ENCODE assay signal across 9 mouse cellular contexts in genomic region chr9:54500832-54501452, GRCm38 (mm10). TPM values are rescaled to one million over a fixed set of nuclear protein-coding genes. Genes with fewer than 3 reads are reported as not detected.
DNase-seq lines count a peak whose midpoint lies in the region; ATAC-seq and TF ChIP-seq lines count a peak whose summit lies in the region.
"Had no signal": no experiment of that assay in that cellular context is flagged by ENCODE, and none has a peak within 500 bp of the region (broad histone marks: within the 10 kb centered on the region; RNA-seq: fewer than 3 reads in every experiment).

No protein-coding gene starts in this region.

- H3K4me1 ChIP-seq in bone marrow, adult 2 months (ENCODE audit: control insufficient read depth, insufficient read depth, low read length) = no peaks in the 10 kb centered on the region
- peaks cover 10% of the 10 kb centered on the region for H3K4me1 ChIP-seq in hindbrain, embryonic 12.5 days
- H3K4me1 ChIP-seq in midbrain, embryonic 10.5 days = peaks cover 31% of the 10 kb centered on the region

- no peak for TF ChIP-seq CTCF in bone marrow, adult 2 months (IDR thresholded peaks at IDR 0.05; ENCODE audit: control insufficient read depth, insufficient read depth, low read length)

- peaks cover 9% of the 10 kb centered on the region for H3K27me3 ChIP-seq in hindbrain, embryonic 12.5 days
- peaks cover 20% of the 10 kb centered on the region for H3K27me3 ChIP-seq in midbrain, embryonic 10.5 days (ENCODE audit: low read depth, poor library complexity, severe bottlenecking)

- no peaks in the 10 kb centered on the region for H3K9me3 ChIP-seq in hindbrain, embryonic 12.5 days (replicated peaks)
- no peaks in the 10 kb centered on the region for H3K9me3 ChIP-seq in midbrain, embryonic 10.5 days (replicated peaks)

- under 1% methylated on average over 43 of the region's 43 CpGs for WGBS in bone marrow, adult 2 months
- under 1% methylated on average over 42 of the region's 43 CpGs for WGBS in hindbrain, embryonic 12.5 days
- WGBS in midbrain, embryonic 10.5 days = under 1% methylated on average over 41 of the region's 43 CpGs

- H3K4me3 ChIP-seq in bone marrow, adult 2 months (replicated peaks; ENCODE audit: control insufficient read depth, low read depth, low read length) = peak overlapping the region; percentile 74
- H3K4me3 ChIP-seq in hindbrain, embryonic 12.5 days = peak overlapping the region; percentile 82
- H3K4me3 ChIP-seq in midbrain, embryonic 10.5 days = peak overlapping the region; percentile 71

- ATAC-seq in hindbrain, embryonic 12.5 days (ENCODE audit: low FRiP score) = peak; percentile 74
- ATAC-seq in monocyte, adult 5-6 weeks (replicated peaks; ENCODE audit: insufficient number of reproducible peaks, low FRiP score, low TSS enrichment, poor library complexity, severe bottlenecking) = no peak

- peak; percentile 52 for DNase-seq in right cerebral cortex, adult 18-20 months
- DNase-seq in right cerebral cortex, postnatal 36 days (ENCODE audit: low spot score in 2 of 2) = no peak
- peak; percentile 2 for DNase-seq in fibroblast of lung, adult 2 months (ENCODE audit: low read depth)
- peak; percentile 44 to 56 for DNase-seq in left cerebral cortex, adult 8-10 months (ENCODE audit: low spot score in 2 of 2)
- DNase-seq in midbrain, embryonic 10.5 days (ENCODE audit: low spot score) = no peak

- peak overlapping the region; percentile 81 for H3K27ac ChIP-seq in bone marrow, adult 2 months (ENCODE audit: control insufficient read depth, insufficient read depth, low read depth, low read length, poor library complexity)
- peak overlapping the region; percentile 88 for H3K27ac ChIP-seq in hindbrain, embryonic 12.5 days
- peak overlapping the region; percentile 89 for H3K27ac ChIP-seq in midbrain, embryonic 10.5 days (replicated peaks)

- H3K36me3 ChIP-seq in hindbrain, embryonic 12.5 days = no peaks in the 10 kb centered on the region
- H3K36me3 ChIP-seq in midbrain, embryonic 10.5 days = no peaks in the 10 kb centered on the region

- peak overlapping the region; percentile 90 for H3K9ac ChIP-seq in hindbrain, embryonic 12.5 days

- peak overlapping the region; percentile 80 for H3K4me2 ChIP-seq in hindbrain, embryonic 12.5 days (replicated peaks)

- no peak for TF ChIP-seq POLR2A in bone marrow, adult 2 months (IDR thresholded peaks at IDR 0.05; ENCODE audit: borderline replicate concordance, control insufficient read depth, low read depth, low read length)

RNA-seq across cellular contexts. Expression of gene Dmxl2, which starts 0.5 kb away (rescaled TPM):
- 5.5 and 8.4 TPM in 2 replicates for polyA plus RNA-seq in bone marrow, adult 2 months (2011; ENCODE audit: insufficient read depth, insufficient read length, low replicate concordance, missing spikeins)
- 27.1 and 27.7 TPM in 2 replicates for polyA plus RNA-seq in hindbrain, embryonic 12.5 days (2016; fragmentation: Nextera tagmentation; extraction: Ambion mirVana)
- 100 to 1,000 TPM; 185 to 210 (median 193) TPM for total RNA-seq in left cerebral cortex, adult 8-10 months (2022)
- 8.6 and 9.0 TPM in 2 replicates for polyA plus RNA-seq in midbrain, embryonic 10.5 days (2016; fragmentation: Nextera tagmentation; extraction: Ambion mirVana)
- 2.8 to 15.1 TPM (median 12.4 TPM) in 3 replicates for total RNA-seq in monocyte, adult 5-6 weeks (2017)

RNA-seq across cellular contexts. Expression of gene Sh2d7, which starts 37.8 kb away (rescaled TPM):
- polyA plus RNA-seq in bone marrow, adult 2 months (2011; ENCODE audit: insufficient read depth, insufficient read length, low replicate concordance, missing spikeins) = not detected in 2 replicates
- polyA plus RNA-seq in hindbrain, embryonic 12.5 days (2016; fragmentation: Nextera tagmentation; extraction: Ambion mirVana) = not detected in 2 replicates
- under 1 TPM in 1 of 4 experiments, not detected in 3; 0.21 TPM for total RNA-seq in left cerebral cortex, adult 8-10 months (2022)
- not detected in 2 replicates for polyA plus RNA-seq in midbrain, embryonic 10.5 days (2016; fragmentation: Nextera tagmentation; extraction: Ambion mirVana)
- total RNA-seq in monocyte, adult 5-6 weeks (2017) = 2.4 TPM in 1 of 3 replicates, not detected in the others
- total RNA-seq: left cerebral cortex, postnatal 25 days had no signal

RNA-seq across cellular contexts. Expression of gene Cib2, which starts 59.1 kb away (rescaled TPM):
- 5.4 and 9.9 TPM in 2 replicates for polyA plus RNA-seq in bone marrow, adult 2 months (2011; ENCODE audit: insufficient read depth, insufficient read length, low replicate concordance, missing spikeins)
- polyA plus RNA-seq in hindbrain, embryonic 12.5 days (2016; fragmentation: Nextera tagmentation; extraction: Ambion mirVana) = 23.5 and 24.7 TPM in 2 replicates
- total RNA-seq in left cerebral cortex, adult 8-10 months (2022) = 10 to 100 TPM; 23.8 to 29.4 (median 24.7) TPM
- polyA plus RNA-seq in midbrain, embryonic 10.5 days (2016; fragmentation: Nextera tagmentation; extraction: Ambion mirVana) = 9.9 and 12.7 TPM in 2 replicates
- 0.39 to 2.2 TPM (median 2.2 TPM) in 3 replicates for total RNA-seq in monocyte, adult 5-6 weeks (2017)

Comparison
In these comparisons a context has a peak if more than half of its experiments do, and no peak if none do; other contexts are left out.
1. DNase-seq: peak in right cerebral cortex, adult 18-20 months (single experiment), fibroblast of lung, adult 2 months (single experiment) and left cerebral cortex, adult 8-10 months (2 of 2); none in right cerebral cortex, postnatal 36 days (0 of 2) and midbrain, embryonic 10.5 days (single experiment).
2. Peak in every context shown above with its lines, with median percentiles within 50 percentile points of each other: H3K27ac ChIP-seq and H3K4me3 ChIP-seq.